Mouse (Mus musculus): Measurements from ENCODE around the gene Oxnad1.

GRCm38 (mm10) chr14:32053895-32054294 is 31.3 kb upstream of the Oxnad1 start:
- TF ChIP-seq CTCF (IDR thresholded peaks at IDR 0.05) (no peak), EP300 (IDR thresholded peaks at IDR 0.05) (no peak)

Measured in lung, postnatal 0 days (tissue).